Mouse (Mus musculus): ENCODE measurements around the gene Fam180a. TPM values are rescaled to one million over a fixed set of nuclear protein-coding genes. Genes with fewer than 3 reads are reported as not detected.
"Not testable (repeated sequence)": the region's sequence is repeated elsewhere in the genome, so short reads cannot be mapped to it uniquely, and the experiment has no call there.

Gene Fam180a
- total RNA-seq (2021) = 2.6 and 3.0 TPM in 2 replicates
- long read RNA-seq, experiment 1, partial matches to known transcripts = 0 of 2 reads
- long read RNA-seq, experiment 1, other reads (novel, unspliced or antisense) = 0 of 2 reads
- long read RNA-seq, experiment 2, partial matches to known transcripts = 0 of 2 reads
- long read RNA-seq, experiment 2, other reads (novel, unspliced or antisense) = 0 of 2 reads

- no peak for DNase-seq
These were observed at the start of gene Fam180a for GRCm38 (mm10) chr6:35326111-35326515. Gene Fam180a (minus strand): TSS chr6:35326141.

DNA sequence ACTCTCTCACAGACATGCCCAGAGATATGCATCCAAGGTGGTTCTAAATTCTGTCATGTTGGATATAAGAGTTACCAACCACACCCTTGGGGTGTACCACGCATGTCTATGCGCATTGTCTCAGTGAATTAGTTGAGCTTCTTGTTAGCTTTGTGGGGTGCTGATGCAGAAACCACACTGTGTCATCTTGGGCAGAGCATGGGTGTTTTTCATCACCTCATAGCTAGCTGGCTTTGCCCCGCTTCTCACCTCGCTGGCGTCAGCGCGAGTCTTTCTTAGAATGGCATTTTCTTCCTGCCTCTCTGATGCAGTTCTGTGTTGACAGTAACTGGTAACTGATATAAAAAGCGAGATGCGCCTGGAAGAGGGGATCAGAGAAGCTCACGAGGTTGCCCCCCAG lies 48.1 kb upstream of the Fam180a start:
- no peak for DNase-seq

DNA sequence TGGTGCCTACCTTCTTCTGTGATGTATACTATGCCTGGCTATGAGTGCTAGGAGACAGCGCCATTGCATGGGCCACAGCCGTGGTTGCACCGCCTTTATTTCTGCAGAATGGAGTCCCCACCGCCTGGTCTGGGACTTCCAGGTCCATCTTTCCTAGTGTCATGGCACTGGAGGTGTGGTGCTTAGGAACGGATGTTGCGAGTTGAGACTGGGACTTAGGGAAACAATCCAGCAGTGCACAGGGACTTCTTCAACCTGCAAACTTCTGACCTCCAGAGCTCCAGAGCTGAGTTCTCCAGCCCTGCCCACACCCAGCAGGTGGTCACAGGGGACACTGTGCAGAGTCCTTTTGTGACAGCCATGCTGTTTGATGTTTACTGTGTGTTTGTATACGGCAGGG lies 44.4 kb upstream of the Fam180a start:
- no peak for DNase-seq

DNA sequence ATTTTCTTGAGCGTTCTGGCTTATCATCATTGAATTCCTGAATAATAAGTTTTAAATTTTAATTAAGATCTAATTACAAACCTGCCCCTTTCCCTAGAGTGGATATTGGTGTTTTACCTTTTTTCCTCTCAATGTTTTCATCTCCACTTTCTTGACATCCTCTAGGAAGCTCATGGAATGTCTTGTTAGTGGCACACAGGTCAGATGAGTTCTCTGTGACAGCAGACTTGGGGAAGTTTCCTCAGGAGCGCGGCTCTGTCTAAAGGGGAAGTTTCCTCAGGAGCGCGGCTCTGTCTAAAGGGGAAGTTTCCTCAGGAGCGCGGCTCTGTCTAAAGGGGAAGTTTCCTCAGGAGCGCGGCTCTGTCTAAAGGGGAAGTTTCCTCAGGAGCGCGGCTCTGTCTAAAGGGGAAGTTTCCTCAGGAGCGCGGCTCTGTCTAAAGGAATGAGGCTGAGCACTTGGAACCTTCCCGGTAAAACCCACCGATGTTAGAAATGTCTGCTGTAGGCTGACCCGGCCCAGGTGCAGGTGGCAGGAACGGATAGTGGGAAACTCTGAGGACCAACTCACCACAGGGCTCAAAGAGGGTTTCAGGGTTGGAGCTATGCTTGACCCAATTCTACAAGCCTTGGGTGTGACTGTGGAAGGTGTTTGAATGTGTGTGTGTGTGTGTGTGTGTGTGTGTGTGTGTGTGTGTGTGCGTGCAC lies 43.8 kb upstream of the Fam180a start:
- not testable (repeated sequence) for DNase-seq

DNA sequence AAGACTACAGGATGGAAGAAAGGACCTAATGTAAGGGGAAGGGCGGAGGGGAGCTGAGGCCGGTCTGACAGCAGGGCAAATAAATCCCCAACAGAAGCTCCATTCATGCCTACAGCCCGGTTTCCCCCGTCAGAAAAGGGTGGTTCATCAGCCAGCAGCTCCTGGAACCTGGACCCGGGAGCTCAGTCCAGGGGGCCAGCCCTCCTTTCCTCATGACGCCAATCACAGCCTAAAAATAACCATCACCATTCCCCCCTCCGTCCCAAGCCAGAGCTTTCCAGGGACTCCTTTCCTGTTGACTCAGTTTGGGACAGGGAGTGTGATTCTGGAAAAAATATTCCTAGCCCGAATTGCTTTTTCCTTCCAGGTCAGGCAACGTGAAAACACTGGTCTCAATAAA lies 36.7 kb upstream of the Fam180a start:
- no peak for DNase-seq

DNA sequence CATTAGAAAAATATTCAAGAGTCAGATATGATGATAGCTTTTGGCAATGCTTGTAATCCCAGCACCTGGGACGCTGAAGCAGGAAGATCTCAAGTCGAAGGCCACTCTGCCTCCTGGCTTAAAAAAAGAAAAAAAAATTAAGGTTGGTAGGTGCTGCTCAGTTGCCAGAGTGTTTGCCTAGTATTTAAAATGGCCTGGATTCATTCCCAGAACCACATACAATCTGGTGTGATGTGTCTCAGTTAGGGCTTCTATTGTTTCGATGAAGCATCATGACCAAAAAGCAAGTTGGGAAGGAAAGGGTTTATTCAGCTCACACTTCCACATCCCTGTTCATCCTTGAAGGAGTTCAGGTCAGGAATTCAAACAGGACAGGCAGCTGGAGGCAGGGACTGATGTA lies 29.4 kb upstream of the Fam180a start:
- no peak for DNase-seq

GRCm38 (mm10) chr6:35354622-35354998 lies 28.7 kb upstream of the Fam180a start:
- no peak for DNase-seq

DNA sequence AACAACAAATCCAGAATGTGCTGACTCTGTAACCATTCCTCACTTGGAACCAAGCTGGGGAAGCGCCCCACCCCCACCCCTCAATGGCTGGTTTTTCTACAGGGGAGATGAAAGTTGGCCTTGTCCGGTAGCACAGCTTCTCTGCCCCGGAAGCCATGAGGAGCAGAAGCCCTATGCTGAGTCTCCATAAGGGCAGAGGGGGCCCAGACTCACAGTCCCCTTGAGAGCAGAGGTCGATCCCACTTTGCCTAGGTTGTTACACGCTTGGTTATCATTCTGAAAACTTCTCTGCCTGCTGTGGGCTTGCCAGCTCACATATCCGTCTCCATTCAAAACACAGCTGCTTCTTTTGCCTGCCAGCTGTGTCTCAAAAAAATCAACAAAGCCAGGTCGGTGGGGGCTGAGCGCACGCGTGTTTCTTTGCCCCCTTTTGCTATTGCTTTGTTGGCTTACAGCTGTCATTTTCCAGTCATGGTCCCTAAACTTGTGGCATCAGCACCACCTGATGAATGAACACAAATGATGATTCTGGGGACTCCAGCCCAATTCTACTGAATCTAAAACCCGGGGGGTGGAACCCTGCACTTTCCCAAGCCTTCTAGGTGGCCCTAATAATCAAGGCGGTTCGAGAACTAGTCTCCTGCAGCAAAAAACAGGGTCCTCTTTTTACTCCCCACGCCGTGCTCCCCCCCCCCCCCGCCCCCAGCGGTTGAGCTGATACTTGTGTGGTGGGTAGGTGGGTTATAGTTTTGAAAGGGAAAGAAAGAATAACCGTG lies 28.1 kb upstream of the Fam180a start:
- no peak for DNase-seq

- DNase-seq = no peak
These were observed 27.5 kb upstream of the Fam180a start for GRCm38 (mm10) chr6:35353416-35353815.

- DNase-seq = no peak
These were observed 26.9 kb upstream of the Fam180a start for GRCm38 (mm10) chr6:35352867-35353266.

- no peak for DNase-seq
These were observed 25.9 kb upstream of the Fam180a start for GRCm38 (mm10) chr6:35351826-35352225.

DNA sequence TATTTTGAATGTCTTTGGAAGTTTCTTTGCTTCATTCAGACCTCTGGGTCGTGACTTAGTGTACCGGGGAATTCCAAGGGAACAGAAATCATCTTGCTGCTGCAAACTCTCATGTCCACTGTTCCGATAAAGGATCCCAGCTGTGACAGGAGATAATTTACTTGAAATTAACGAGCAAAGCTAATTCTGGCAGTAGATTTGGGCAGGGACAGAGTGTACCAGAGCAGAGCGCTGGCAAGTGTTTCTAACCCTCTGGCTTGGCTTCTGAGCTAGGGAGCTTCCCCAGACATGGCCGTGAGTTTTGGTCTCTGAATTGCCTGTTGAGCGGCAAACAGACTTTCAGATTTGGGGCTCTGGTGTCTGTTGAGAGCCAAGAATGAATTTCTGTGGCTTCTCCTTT lies 23.8 kb upstream of the Fam180a start:
- no peak for DNase-seq

GRCm38 (mm10) chr6:35338640-35339039 lies 12.7 kb upstream of the Fam180a start:
- no peak for DNase-seq

DNA sequence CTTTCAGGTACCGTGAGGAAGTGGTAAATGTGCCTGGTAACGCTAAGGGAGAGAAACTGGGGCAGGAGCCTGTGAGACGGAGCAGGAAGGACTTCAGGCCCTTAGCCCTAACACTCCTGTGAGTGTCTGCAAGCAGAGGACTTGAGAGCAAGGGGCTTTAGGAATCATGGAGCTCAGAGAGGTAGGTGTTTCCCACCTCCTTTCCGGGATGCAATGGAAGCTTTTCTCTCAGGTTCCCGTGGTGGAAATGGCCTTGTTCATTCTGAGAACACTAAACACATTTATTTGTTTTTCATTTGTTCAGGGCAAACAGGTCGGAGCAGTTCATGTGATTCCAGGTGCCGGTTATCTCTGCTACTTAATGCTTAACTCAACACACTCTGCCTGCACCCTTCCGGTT lies 11.9 kb upstream of the Fam180a start:
- no peak for DNase-seq

DNA sequence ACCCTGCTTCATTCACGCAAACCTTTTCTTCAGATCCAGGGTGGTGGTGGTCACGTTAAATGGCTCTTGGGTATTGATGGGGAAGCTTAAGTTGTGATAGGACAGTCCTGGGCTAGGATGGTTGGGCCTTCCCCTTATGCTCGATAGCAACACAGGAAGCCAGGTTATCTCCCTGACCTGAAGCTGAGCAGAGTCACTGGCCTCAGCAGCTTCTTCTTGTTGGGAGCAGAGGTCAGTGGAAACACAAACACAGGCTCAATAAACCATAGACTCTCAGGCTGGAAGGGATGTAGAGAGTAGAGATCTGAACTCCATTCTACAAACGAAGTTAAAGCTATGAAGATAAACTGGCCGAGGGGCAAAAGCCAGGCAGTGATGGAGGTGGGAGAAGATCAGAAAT lies 9.5 kb upstream of the Fam180a start:
- no peak for DNase-seq

GRCm38 (mm10) chr6:35334278-35334677 lies 8.3 kb upstream of the Fam180a start:
- DNase-seq = no peak

DNA sequence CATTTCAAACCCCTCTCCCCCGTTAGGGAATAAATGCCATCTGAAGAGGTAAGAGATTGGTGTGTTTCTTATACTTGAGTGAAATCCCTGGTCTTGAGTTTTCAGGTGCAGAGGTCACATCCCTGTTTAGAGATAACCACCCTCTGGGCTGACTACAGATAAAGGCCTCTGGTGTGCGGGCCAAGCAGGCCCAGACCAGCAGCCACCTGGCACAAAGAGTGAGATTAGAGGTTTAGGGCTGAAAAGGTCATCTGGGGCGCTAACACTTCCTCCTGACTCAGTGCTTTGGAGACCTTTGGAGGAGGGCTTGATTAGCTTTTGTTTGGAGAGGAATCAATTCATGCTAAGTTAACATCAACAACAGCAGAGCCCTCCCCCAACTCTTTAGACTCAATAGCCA lies 7.7 kb upstream of the Fam180a start:
- DNase-seq = no peak

- no peak for DNase-seq
These were observed 4.9 kb upstream of the Fam180a start for GRCm38 (mm10) chr6:35330834-35331233.

DNA sequence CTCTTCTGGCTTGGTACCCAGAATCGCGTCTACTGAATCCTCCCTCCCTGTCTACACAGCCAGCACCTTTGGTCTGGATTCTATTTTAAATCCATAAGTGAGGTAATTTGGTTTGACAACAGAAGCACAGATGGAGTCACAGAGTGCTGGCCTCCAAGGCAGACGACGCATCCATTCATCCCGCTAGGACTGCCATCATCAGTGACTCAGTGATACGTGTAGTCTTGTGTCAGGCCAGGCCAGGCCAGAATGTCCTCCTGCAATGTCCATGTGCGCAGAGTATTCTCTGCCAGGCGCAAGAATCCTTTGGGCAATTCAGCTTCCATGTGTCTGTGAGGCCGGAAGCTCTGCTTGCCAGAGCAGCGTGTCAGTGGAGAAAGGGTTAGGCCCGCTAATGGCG lies 4.0 kb upstream of the Fam180a start:
- DNase-seq = no peak

DNA sequence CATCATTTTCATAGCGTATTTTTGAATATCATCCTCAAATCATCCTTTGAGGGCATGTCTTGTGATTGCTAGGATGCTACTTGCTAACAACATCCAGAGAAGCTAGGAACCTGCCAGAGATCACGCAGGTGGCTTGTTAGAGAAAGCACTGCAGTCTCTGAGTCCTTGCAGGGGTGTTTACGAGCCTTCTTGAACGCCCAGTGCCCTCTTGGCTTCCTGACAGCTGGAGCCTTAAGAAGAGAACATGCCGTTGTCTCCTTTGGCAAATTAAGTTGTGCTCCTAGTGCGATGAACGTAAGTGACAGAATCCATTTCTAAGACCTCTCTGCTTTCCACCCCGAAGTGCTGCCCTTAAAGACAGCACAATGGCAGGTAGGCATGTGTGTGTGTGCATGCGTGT lies 1.6 kb downstream of the Fam180a start:
- no peak for DNase-seq

DNA sequence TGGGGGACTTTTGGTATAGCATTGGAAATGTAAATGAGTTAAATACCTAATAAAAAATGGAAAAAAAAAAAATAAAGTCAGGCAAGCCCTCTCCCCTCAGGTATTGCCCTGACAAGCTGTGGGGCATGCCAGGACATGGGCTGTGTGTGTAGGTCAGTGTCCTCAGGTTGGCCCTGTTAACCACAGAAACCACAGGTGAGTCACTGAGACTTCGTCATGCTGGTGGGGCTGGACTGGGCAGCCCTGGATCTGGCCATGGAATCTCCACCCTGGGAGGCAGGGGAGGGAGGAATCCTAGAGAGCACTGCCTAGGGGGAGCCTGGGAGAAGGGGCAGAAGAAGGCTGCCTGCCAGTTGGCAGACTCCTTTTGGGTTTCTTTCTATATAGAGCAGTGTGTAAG lies 2.9 kb downstream of the Fam180a start:
- no peak for DNase-seq

- no peak for DNase-seq
These were observed 4.8 kb downstream of the Fam180a start for GRCm38 (mm10) chr6:35321105-35321504.

DNA sequence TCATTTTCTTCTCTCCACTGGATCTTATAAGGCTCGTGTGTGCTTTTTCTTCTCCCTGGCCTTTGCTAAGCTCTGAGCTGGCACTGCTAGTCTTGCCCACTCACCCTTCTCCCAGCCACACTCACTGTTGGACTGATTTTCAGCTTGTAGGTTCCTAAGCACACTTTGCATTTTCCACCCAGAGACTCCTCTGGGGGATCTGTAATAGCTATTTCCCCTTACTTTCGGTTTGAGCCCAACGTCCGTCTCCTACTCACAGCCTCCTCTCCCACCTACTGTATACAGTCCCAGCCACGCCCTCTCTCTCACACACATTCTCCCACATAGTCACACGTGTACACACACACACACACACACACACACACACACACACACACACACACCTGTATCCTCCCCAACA lies 6.1 kb downstream of the Fam180a start:
- DNase-seq = no peak

GRCm38 (mm10) chr6:35313520-35313919 lies 12.4 kb downstream of the Fam180a start:
- DNase-seq = no peak
